Mouse (Mus musculus): ENCODE measurements around the gene Slc1a4.

Gene Slc1a4

GRCm38 (mm10) chr11:20332561-20333514, at the start of gene Slc1a4:
Gene Slc1a4, minus strand, starts transcription at chr11:20332713.
- peak; percentile 97 for DNase-seq (ENCODE audit: extremely low read depth, insufficient read length, low spot score)

GRCm38 (mm10) chr11:20380106-20380505, 47.6 kb upstream of the Slc1a4 start:
- no peak for DNase-seq (ENCODE audit: extremely low read depth, insufficient read length, low spot score)

GRCm38 (mm10) chr11:20376642-20377041, 44.1 kb upstream of the Slc1a4 start:
- DNase-seq (ENCODE audit: extremely low read depth, insufficient read length, low spot score): no peak

GRCm38 (mm10) chr11:20372616-20373211, 40.2 kb upstream of the Slc1a4 start:
- DNase-seq (ENCODE audit: extremely low read depth, insufficient read length, low spot score): no peak

DNA sequence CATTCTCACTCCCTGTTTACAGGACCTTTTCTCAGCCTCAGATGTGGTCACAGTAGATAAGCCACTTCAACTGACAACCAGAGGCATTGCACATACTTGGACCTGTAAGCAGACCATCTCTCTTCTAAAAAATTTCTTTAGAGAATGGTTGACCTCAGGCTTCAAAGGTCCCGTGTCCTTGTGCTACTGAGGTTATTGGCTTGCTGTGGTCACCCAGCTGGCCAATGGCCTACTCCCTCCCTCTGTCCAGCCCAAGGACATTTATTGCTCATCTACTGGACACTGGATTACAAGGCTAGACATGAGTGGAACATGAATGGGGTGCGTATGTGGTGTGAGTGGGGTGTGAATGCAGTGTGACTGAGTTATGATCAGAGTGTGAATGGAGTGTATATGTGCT, 38.0 kb upstream of the Slc1a4 start:
- no peak for DNase-seq (ENCODE audit: extremely low read depth, insufficient read length, low spot score)

GRCm38 (mm10) chr11:20366456-20366855, 33.9 kb upstream of the Slc1a4 start:
- DNase-seq (ENCODE audit: extremely low read depth, insufficient read length, low spot score): no peak

DNA sequence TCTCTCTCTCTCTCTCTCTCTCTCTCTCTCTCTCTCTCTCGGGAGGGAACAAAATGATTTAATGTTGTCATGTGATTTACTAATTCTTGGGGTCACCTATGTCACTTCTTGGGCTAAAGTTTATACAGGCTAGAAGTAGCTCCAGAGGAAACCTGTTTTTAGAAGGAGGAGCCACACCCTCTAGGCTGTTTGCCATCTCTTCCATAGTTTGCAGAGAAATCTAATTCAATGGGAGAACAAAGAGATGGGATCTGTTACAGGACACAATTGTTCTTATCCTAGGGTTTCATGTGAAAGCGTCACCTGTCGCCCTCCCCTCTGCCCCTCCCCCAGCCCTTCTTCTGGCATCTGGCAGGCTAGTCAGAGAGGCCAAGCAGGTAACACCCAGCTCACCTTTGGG, 28.8 kb upstream of the Slc1a4 start:
- no peak for DNase-seq (ENCODE audit: extremely low read depth, insufficient read length, low spot score)

- DNase-seq (ENCODE audit: extremely low read depth, insufficient read length, low spot score): no peak
Observed at GRCm38 (mm10) chr11:20357684-20358447, 25.4 kb upstream of the Slc1a4 start.

GRCm38 (mm10) chr11:20348466-20348865, 16.0 kb upstream of the Slc1a4 start:
- DNase-seq (ENCODE audit: extremely low read depth, insufficient read length, low spot score): no peak

DNA sequence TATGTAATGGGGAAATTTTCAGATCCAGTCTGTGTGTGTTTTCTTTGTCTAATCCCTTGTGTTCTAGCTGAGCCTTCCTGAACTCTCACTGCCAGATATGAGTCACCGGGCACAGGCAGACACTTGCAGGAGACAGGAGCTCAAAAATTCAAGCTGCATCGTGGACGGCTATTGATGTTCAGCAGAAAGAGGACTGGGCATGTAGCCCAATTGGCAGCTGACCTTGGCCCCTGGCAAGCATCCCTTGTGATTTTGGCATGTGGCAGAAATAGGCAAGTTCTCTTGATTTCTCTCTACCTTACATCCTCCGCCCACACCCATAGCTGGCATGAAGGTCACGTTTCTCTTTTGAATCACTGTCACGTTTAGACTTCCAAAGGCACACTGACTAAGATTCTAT, 15.0 kb upstream of the Slc1a4 start:
- peak; percentile 87 for DNase-seq (ENCODE audit: extremely low read depth, insufficient read length, low spot score)

- no peak for DNase-seq (ENCODE audit: extremely low read depth, insufficient read length, low spot score)
Observed at GRCm38 (mm10) chr11:20346369-20346768, 13.9 kb upstream of the Slc1a4 start.

DNA sequence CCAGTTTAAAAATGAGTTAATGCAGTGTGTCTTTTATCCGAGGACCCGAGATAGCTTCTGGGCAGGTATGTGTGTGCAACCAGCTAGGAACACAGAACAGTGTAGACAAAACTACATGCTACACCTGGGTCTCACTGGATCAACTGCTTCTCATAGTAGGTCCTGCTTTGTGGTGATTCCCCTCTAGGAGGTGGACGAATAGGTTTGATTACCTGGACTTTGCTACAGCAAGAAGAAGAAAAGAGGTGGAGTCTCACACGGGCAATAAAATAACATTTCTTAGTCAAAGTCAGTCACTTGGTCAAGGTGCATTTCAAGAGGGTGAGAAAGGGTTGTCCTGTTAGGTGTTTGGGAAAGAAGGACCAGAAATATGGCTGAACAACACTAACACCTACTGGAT, 11.4 kb upstream of the Slc1a4 start:
- no peak for DNase-seq (ENCODE audit: extremely low read depth, insufficient read length, low spot score)

- DNase-seq (ENCODE audit: extremely low read depth, insufficient read length, low spot score): peak; percentile 48
Observed at GRCm38 (mm10) chr11:20341598-20341997, 9.1 kb upstream of the Slc1a4 start.

GRCm38 (mm10) chr11:20338703-20339102, 6.2 kb upstream of the Slc1a4 start:
- DNase-seq (ENCODE audit: extremely low read depth, insufficient read length, low spot score): no peak

DNA sequence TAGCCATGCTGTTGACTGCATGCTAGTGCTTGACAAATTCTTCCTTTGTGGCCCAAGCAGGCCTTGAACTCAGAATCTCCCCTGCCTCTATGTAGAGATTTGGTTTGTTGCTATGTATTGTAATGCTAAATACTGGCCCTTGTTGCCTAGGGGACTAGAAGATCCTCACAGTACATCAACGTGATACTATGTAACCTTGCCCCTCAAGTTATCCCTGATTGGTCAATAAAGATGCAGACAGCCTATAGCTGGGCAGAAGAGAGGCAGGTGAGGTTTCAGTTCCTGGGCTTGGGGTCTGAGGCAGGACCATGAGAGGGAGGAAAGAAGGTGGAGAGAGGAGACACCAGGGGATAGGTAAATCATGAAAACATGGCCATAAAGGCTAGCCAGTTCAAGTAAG, 1.8 kb upstream of the Slc1a4 start:
- DNase-seq (ENCODE audit: extremely low read depth, insufficient read length, low spot score): no peak

- DNase-seq (ENCODE audit: extremely low read depth, insufficient read length, low spot score): peak; percentile 73
Observed at GRCm38 (mm10) chr11:20331690-20332537, 599 bp downstream of the Slc1a4 start.

GRCm38 (mm10) chr11:20331027-20331689, 1.4 kb downstream of the Slc1a4 start:
- peak; percentile 64 for DNase-seq (ENCODE audit: extremely low read depth, insufficient read length, low spot score)

DNA sequence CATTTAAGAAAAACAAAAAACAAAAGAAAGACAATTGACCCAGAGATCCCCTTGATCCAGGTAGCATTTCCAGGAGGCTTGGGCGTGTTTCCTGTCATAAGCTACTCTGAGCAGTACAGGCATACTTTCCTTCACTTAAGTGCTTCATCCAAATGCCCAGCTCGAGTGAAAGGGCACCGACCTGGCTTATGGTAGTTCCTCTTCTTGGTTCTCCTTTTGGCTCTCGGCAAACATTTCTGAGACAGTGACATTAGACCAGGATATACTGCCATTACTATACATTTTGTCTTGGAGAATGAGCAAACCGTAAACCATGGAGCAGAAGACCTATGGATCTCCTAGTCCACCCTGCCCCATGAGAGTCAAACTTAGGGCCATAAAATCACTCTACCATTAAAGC, 2.8 kb downstream of the Slc1a4 start:
- DNase-seq (ENCODE audit: extremely low read depth, insufficient read length, low spot score): no peak

- no peak for DNase-seq (ENCODE audit: extremely low read depth, insufficient read length, low spot score)
Observed at GRCm38 (mm10) chr11:20328771-20329170, 3.7 kb downstream of the Slc1a4 start.
